Mouse (Mus musculus) left cerebral cortex, postnatal 10 days (tissue): ENCODE data around the gene Fhl2. TPM values are rescaled to one million over a fixed set of nuclear protein-coding genes. Genes with fewer than 3 reads are reported as not detected.
A peak's percentile ranks its signal among the peaks of the same experiment; 100 is the strongest.

Experiments
- DNase-seq, 2 experiments: peaks; one replicate each; pipeline ENCODE4 v3.0.0; 2021 to 2022; ENCODE audit warnings: low spot score in 2 of 2, mixed read lengths in 1 of 2; ENCODE audit errors: extremely low spot score in 1 of 2
- intact Hi-C: fragments of 180-260 bp; cut with DNase I; formaldehyde crosslinking; loops from one replicate; pipeline ENCODE4 v1.15.1; 2025
- total RNA-seq, 2 experiments: library from RNA; stranded (reverse); gene quantifications; 2 replicates each; pipeline ENCODE4 v1.2.3; 2021

Fhl2 gene
- total RNA-seq, 2 experiments from 2014 or later = 35.5 to 38.3 TPM

DNA sequence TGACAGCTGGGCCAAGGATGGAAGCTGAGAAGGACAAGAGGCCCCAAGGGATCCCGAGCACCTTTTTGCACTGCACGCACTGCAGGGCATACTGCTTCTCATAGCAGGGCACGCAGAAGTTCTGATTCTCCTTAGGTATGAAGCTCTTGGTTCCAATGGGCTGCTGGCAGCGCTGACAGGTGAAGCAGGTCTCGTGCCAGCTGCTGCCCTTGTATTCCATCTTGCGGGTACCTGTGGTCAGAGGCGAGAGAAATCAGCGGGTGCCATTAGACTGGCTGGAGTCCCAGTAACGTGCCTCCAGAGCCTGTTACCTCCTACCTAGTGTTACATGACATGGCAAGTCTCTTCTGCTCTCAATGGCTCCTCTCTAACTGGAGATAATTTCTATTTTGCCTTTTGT, 65.2 kb downstream of the Fhl2 start:
- no peak for DNase-seq
- intact Hi-C loops = loop anchor here (10.0 kb wide), 1 partner anchor 603 kb away; the partner anchor contains the start of gene 1500015O10Rik

DNA sequence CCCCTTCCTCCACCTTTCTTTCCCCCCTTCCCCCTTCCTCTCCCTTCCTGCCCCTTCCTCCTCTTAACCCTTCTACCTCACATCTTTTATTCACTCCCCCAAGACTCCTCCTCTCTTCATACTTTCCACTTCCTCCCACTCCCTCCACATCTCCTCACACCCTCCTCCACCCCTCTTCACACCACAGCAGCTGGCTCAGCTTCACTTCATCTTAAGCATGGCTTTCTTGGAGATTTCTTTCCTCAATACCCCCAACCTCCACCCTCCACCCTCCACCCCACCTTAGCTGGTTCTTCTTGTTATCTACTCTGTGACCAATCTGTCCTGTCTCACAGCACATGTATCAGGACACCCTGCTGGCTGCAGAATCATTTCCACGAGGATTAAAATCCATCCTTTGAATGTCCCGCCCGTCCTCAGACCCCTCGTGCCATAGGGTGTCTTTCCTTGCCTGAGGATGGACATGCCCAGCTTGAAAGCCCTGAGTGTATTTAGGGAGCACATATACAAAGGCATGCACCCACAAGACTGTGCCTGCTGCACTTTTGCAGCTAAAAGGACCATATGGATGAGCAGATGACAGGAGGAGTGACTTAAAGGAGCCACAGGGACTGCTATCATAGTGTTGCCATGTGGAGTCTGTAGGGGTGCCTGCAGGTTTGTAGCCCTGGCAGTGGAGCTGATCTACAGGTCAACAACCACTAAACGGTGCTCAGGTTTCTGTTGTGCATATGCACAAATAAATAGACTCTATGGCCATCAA, 66.4 kb downstream of the Fhl2 start:
- DNase-seq = no peak
- intact Hi-C loops = loop anchor here (10.0 kb wide), 1 partner anchor 604 kb away; the partner anchor contains the start of gene 1500015O10Rik

DNA sequence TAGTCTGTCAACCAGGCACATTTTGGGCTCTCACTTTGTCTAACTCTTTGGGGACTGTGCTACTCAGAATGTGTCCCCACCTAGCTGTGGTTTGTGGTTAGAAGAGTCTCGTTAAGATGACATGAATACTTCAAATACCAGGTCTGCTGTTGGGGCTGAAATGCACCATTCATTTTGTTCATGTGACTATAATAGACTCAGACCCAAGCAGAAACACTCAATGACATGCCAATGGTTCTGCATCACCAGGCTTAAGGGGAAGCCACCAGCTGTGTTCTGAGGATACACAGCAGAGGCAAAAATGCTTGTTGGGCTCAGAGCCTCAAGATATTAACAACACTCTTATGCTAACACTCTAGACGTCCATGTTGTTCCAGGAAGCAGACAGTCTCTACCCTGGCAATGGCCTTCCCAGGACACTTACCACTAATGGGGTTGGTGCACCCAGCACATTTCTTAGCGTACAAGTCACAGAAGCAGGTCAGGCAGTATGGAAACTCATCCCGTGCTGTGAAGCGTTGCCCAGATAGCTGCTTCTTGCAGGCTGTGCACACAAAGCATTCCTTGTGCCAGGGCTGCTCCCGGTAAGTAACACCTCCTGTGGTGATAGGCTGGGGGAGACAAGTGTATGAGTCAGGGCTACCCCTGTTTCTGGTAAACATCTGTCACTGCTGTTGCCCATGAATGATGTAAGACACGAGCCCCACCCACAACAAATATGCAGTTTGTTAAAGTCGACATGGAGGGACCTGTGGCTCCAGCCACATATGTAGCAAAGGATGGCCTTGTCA, 68.8 kb downstream of the Fhl2 start:
- DNase-seq = no peak
- intact Hi-C loops = no loop called here

DNA sequence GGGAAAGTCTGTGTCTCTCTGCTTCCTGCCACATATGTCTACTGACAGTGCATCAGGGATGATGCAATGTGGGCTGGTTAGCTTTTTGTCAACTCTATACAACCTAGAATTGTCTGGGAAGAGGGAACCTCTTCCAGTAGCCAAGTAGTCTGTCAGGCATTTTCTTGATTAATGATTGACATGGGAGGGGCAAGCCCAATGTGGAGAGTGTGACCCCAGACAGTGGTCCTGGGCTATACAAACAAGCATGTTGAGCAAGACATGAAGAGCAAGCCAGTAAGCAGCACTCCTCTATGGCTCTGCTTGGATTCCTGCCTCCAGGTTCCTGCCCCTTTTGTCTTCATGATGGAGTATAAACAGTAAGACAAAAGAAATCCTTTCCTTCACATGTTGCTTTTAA, 69.6 kb downstream of the Fhl2 start:
- no peak for DNase-seq
- intact Hi-C loops = no loop called here

DNA sequence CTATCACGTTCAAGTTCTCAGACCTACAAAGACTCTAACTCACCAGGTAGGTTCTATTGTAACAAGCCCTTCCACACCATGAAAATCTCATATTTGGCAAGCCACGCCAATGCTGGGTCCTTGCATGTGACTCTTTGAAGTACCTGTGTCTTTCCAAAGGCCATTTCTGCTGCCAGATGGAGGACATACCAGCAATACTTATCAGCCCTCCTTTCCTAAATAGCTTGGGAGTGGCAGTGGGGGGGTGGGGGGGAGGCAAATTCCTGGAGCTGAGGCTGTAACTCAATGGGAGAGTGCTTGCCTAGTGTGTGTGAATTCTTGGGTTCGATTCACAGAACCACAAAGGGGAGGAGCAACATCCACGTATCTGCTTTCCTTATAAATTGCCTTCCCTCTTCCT, 72.1 kb downstream of the Fhl2 start:
- DNase-seq = no peak
- intact Hi-C loops = no loop called here

DNA sequence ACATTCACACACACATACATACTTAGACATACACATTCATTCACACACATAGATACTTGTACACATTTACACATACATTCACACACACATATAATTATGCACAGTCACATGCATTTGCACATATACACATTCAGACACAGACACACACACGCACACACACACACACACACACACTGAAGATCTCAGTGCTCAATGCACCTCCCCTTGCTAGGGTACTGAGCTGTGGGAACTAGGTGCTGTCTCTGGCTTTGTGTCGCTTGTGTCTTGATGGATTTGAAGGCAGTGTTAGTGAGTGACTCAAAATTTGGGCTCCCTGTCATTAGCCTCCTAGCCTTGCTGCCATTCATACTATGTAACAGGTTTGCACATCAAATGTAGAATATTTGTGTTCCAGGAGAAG, 74.2 kb downstream of the Fhl2 start:
- intact Hi-C loops = no loop called here
- no peak for DNase-seq

DNA sequence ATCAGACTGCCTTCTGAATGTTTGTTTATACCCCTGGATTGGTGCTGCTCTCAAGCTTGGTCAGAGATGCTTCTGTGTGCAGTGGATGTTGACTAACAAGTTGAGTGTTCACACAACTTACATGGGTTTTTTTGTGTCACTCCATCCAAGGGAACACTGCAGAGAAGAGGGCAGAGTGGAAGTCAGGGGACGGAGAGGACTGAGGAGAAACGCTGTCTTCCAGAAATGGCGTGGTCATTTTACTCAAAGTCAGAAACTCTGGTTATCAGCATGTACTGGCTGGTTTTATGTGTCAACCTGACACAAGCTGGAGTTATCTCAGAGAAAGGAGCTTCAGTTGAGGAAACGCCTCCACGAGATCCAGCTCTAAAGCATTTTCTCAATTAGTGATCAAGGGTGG, 75.8 kb downstream of the Fhl2 start:
- intact Hi-C loops = no loop called here
- no peak for DNase-seq

DNA sequence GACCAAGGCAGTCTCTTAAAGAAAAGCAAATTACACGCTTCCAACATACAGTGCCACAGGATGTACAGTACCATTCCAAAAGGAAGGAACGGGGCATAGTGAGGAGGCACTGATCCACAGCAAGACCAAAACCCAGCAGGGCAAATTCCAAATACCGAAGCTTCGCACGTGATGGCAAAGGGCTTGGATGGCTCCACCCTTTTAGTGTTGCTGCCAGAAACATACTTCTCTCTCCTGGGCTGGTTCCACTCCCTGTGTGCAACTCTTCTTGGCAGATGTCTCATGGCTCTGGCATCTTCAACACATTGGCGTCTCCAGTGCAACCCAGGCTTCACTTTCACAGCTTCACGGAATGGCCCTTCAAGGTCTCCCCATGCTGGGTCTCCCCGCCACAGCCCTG, 79.3 kb downstream of the Fhl2 start:
- DNase-seq = no peak
- intact Hi-C loops = no loop called here

DNA sequence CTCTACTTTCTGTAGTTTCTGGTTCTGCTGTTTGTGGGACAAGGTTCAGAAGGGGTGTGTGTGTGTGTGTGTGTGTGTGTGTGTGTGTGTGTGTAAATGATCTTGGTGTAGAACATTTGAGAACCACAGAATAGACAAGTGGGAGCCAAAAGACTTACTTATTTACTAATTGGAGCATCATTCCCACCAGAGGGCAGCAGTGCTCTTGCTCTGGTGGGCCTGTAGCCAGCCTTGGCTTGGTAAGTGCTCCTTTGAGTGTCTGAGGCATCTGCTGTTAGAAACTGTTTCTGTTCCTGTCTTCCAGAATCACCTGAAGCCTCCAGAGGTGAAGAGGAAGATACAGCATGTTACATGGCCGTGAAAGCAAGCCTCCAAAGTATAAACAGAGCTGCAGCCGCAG, 83.9 kb downstream of the Fhl2 start:
- peak; percentile 58 to 71 for DNase-seq
- intact Hi-C loops = no loop called here

DNA sequence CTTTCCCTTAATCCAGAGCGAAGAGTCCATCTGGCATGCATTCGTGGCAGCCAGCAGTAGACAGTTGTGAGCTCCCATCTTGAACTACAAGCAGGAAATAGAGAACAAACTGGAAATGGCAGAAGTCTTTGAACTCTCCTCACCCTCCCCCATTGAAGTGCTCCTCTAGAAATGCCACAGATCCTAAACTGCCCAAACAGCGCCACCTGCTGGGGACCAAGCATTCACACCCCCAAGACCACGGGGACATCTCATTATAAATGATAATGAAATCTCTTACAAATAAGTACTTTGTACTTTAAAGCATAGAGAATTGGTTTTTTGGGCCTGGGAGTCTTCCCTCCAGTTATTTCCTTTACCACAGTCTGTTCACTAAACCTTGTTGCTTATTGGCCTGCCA, 86.2 kb downstream of the Fhl2 start:
- DNase-seq = peak in 1 of 2 experiments; percentile 65
- intact Hi-C loops = no loop called here

DNA sequence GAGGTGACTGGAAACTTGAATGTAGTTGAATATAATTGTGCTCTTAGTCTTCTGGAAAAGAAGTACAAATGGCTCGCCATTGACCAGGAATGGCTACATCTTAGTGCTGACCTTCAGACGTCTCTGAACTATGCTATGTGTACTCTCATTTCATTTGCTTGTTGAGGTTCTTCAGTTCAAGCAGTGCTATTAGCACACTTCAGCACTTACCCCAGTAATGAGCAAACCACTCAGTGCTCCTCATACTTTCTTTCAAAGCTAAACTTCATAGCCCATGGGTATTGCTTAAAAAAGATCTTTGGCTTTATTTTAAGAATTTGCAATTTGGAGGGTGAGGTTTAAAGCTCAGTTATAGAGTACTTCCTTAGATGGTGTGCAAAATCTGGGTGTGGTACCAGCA, 88.1 kb downstream of the Fhl2 start:
- no peak for DNase-seq
- intact Hi-C loops = no loop called here

DNA sequence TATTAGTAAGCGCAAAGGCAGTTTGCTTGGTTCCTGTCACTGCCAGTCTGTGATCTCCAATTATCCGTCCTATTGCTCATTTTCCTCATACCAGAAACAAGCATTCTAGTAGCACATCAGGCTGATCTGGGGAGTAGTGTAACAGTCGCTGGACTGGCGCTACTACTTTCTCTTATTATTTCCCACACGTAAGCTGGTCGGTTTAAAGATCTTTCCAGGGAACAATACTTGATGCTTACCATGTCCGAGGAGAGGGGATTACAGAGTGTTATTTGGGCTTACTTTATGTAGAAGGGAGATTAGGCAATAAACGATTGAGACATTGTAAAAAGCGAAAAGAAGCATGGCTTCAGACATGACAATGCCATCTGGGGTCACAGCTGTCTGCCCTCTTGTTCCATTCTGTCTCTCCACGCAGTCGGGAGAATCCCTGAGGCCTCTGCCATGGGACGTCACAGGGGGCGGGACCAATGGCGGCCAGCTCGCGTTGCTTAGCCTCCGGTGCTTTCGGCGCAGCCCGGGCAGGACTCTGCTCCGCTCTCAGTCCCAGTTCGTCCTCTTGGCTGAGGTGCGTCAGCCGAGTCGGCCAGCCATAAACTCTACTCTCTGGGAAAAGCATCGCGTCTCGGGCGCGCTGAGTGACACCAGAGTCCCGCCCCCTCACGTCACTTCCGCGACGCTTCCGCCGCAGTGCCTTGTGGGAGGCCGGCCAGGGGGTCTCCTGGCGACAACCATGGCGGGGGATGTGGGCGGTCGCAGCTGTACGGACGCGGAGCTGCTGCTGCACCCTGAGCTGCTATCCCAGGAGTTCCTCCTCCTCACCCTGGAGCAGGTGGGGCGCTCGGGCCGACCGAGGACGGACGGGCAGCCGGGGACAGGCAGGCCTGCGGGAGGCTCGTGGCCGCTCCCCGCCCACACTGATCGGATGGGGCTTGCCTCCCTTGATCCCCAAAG, 98.5 kb downstream of the Fhl2 start, which contains the start of the genes Tgfbrap1 and AI597479:
Gene Tgfbrap1, minus strand, starts transcription at position 607 of the 954 bp plus-strand sequence.
Gene AI597479, plus strand, starts transcription at position 680 of the 954 bp plus-strand sequence.
- intact Hi-C loops = no loop called here
- DNase-seq = peak; percentile 90 to 97

DNA sequence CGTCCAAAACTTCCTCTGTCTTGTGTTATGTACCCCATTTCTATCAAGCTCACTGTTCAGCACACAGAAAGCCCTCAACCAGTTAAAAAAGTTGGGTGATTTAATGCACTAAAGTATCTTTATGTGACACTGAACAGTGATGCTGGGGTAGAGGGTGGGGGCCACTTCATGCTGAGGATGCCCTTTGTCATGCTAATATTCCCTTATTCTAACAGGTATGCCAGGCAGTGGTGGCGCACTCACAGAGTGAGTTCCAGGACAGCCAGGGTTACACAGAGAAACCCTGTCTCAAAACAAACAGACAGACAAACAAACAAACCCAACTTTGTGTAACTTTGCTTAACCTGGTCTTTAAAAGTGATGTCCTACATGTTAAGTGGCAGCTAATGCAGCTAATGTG, 102.6 kb downstream of the Fhl2 start:
- no peak for DNase-seq
- intact Hi-C loops = no loop called here

DNA sequence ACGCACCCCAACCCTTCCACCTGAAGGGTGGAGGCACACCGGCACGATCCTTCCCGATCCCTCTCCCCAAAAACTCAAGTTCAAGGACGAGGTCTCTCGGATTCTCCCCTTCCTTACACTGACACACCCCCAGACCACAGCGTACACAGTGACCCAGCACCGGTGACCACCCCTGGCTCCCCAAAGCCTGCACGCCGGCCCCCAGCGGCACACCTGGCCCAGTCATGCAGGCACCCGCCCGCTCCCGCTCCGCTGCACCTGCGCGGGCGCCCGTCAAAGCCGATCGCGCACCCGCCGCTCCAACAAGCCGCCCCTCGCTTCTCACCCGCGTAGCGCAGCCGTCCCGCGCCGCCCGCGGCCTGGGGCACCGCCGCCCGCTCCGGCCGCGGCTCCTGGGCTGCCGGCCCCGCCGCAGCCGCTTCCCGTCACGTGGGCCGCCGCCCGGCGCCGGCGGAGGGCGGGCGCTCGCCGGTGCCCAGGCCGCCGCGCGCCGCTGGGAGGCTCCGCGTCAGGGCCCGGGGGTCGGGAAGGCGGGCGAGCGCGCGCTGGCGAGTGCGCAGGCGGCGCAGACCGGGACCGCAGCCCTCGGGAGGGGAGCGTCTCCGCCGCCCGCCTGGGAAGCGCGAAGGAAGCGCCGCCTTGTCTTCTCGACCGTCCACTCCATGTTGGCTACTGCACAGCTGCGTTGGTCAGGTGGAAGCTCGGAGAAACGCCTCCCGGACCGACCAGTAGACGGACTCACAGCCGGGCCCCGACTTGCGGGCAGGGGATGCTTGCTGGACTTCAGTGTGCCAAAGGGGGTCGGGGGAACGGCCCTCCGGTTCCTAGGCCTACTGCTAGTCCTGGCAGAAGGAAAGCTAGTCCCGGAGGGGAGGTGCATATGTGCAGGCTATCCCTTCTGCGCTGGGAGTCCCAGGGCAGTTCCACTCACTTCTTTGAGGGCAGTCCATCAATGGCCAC, 104.4 kb downstream of the Fhl2 start:
- intact Hi-C loops = no loop called here
- DNase-seq = peak; percentile 54 to 81

DNA sequence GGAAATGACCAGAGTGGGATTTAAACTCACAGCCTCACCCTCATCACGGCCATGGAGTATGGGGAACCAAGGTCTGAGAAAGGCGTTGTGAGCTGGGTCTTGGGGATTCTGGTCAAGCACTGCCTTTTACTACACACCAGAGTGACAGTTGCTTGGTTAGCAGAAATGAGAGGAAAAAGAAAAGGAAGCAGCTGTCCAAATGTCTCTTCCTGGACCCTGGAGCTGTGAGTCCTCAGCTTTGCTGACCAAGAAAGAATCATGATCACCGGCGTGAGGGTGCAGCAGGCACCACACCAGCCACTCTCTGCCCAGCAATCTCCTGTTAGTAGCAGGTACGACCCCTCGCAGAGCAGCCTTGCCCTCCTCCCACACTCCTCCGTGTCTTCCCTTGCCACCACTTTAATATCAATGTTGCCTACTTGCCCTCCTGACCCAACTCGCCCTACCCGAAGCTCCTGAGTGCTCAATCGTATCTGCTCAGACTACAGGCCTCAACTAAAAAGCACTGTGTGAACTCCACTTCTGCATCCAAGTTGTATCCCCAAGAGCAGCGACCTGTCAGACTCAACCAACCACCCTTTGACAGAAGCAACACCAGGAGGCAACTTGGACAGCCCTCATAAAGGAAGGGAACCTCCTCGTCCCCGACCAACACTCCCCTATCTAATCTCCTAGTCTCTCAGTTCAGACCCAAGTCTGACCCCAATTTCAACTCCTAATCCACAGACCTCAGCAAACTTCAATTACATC, 105.3 kb downstream of the Fhl2 start:
- DNase-seq = no peak
- intact Hi-C loops = no loop called here

DNA sequence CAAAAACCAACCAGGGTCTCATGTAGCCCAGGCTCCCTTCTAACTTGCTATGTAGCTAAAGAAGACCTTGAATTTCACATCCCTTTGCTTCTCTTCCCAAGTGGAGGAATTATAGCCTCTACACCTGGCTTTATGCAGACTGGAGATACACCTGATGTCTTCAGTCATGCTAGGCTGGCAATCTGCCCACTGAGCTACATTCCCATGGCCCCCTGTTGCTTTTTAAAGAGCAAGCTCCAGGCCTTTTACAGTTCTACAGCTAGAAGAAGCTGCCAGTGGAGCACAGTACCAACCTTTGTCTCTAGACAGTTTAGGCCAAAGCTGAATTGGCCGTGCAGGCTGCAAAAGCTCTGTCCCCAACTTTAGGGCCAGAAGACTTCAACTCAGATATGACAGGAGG, 106.4 kb downstream of the Fhl2 start:
- peak in 1 of 2 experiments; percentile 32 for DNase-seq
- intact Hi-C loops = no loop called here

DNA sequence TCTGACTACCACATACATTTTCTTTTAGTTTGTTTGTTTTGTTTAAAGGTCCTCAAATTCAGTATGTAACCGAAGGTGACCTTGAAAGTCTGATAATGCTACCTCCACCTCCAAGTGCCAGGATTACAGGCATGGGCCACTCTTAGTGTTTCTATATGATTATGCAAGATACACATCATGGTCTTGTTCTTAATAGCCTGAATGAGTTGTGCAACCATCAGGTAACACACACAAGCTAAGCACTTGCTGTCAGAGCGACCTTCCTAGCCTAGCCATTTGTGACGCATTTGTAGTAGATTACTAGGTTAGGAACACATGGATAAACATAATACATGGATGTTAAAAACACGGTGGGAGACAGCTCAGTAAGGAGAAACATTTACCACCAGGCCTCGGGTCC, 113.8 kb downstream of the Fhl2 start:
- intact Hi-C loops = no loop called here
- no peak for DNase-seq
